Mouse (Mus musculus): ENCODE results near the gene BC017158.

The BC017158 gene

GRCm38 (mm10) chr7:128256783-128257334 is 41.1 kb downstream of the BC017158 start:
- in situ Hi-C loops (cut with MboI): no loop called here

DNA sequence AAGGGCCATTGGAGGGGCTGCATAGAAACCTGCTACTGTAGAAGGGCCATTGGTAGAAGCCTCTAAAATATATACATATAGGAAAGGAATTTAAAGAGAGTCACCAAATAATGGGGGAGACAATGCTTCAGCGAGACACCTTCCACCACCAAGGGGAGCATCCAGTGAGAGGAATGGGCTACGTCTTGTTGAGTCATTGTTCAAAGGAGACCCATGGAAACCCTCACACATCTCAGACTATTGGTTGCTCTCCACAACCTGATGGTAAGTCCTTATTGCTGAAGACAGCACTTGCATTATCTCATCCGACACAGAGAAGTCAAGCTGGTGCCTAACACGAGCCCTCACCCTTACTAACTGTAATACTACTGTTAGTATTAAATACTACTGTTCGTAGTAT is 42.2 kb downstream of the BC017158 start:
- in situ Hi-C loops (cut with MboI): no loop called here

DNA sequence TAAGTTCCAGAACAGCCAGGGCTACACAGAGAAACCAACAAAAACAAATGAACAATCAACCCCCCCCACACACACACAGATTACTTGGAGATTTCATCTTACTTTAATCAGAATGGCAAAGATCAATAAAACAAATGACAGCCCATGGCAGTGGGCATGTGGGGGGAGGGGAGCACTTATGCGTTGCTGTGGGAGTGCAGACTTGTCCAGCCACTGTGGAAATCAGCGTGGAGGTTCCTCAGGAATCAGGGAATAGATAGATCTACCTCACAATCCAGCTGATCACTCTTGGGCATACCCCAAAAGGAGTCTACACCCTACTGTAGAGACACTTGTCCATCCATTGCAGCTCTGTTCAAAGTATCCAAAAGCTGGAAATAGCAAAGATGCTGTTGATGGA is 43.0 kb downstream of the BC017158 start:
- in situ Hi-C loops (cut with MboI): no loop called here

GRCm38 (mm10) chr7:128252609-128253008 is 45.4 kb downstream of the BC017158 start:
- in situ Hi-C loops (cut with MboI): no loop called here

GRCm38 (mm10) chr7:128251946-128252345 is 46.0 kb downstream of the BC017158 start:
- in situ Hi-C loops (cut with MboI): no loop called here

DNA sequence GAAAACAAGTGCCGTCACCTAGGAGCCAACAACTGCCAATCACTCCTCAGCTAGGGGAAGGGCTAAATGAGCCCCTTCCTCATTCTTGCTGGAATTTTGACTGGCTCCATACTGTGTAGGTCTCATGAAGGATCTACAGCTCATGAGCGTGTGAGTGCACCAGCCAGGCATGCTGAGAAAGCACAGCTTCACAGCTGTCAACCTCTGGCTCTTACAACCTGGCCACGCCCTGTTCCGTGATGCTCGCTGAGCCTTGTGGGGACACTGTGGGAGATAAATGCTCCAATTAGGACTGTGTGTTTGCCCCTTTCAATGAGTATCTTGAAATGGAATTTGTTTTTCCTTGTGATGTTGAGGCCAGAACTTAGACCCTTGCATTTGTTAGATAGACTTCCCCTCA is 48.0 kb downstream of the BC017158 start:
- in situ Hi-C loops (cut with MboI): no loop called here

DNA sequence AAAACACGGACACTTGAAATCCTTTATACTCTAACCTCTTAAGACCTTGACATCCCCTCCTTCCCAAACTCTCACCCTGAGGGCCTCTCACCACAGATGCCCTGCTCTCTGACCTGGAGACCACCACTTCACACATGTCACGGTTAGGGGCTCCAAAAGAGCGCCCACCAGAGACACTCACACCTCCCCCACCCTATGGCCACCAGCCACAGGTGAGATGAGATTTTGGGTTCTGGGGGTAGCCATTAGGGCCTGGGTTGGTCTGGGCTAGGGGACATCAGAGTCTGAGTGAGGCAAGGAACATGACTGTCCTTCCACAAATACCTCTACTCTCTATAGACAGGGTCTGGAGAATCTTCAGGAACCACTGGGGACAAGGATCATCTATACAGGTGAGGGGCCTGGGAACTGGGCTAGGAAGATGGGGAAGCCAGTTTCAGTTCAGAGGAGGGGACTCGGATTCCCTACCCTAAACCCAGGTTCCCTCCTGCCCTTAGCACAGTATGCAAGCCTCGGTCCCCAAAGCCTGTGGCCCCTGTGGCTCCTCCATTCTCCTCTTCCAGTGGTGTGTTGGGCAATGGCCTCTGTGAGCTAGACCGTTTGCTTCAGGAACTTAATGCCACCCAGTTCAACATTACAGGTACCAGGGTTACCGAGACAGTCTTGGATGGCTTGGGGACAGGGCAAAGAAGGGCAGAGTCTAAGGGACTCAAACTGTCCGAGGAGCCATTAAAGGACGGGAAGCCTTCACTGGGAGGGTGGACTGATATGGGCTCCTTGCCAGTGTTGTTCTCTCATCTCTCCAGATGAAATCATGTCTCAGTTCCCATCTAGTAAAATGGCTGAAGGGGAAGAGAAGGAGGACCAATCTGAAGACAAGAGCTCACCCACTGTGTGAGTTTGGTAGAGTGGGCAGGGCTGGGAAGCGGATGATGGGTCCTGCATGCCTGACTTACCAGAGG is 49.6 kb downstream of the BC017158 start:
- in situ Hi-C loops (cut with MboI): no loop called here

DNA sequence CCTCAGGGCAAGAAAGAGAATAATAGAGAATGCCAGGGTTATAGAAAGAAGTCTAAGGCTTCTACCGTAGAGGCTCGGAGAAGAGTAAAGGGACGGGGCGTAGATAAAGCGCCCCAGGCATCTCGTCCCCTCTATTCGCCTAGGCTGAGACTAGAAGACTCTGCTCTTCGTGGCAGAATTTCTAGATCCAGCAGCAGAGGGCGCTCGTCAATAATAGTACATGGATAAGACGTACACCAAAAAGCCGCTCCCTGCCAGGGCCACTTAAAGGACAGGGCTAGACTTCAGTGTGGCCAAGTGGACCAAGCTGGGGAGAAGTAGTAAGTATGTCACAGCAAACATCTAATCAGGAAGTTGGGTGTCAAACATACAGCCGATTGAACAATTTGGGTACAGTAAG is 50.5 kb downstream of the BC017158 start:
- in situ Hi-C loops (cut with MboI): no loop called here

DNA sequence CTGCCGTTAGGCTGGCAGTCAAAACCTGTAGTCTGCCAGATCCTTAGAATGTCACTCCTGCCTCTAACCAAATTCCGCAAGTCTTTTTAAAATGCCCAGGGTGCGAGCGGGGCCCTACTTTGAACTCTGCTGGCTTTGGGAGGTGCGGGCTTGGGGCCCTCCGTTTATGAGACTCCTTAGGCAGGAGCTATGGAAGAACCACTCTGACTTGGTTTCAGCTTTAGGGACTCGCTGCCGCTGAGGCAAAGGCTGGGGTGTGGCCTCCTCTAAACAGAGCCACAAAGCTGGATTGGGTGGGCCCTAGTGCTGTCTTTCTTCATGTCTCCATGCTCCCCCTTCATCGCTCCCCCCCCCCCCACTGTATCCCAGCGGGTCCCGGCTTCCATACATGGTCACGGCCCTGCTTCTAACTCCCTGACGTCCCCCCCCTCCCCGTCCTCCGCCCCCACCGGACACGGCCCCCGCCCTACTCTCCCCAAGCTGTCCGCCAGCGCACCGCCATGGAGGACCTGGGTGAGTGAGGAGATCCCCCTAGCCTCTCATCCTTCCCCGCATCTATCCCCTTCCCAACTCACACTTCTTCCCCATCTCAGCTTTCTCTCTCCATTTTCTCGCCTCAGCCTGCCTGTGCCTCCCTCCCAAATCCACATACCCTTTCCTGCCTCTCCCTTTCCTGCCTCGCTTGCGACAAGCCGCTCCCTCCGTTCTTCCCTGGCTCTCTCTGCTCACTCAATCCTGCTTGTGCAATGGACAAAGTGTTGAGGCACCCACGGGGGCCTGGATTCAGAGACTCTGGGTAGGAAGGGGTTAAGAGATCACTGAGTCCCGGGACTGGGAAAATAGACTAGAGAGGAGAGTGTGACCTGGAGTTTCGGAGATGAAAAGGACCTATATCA is 51.2 kb downstream of the BC017158 start, which contains the start of gene Tgfb1i1:
Tgfb1i1 (plus strand) TSS at position 317 of the 896 bp plus-strand sequence.
- in situ Hi-C loops (cut with MboI): no loop called here

GRCm38 (mm10) chr7:128245547-128245946 is 52.4 kb downstream of the BC017158 start:
- in situ Hi-C loops (cut with MboI): no loop called here

- in situ Hi-C loops (cut with MboI): no loop called here
These were observed 53.5 kb downstream of the BC017158 start for GRCm38 (mm10) chr7:128244410-128245025.

GRCm38 (mm10) chr7:128243921-128244320 is 54.0 kb downstream of the BC017158 start:
- in situ Hi-C loops (cut with MboI): no loop called here

DNA sequence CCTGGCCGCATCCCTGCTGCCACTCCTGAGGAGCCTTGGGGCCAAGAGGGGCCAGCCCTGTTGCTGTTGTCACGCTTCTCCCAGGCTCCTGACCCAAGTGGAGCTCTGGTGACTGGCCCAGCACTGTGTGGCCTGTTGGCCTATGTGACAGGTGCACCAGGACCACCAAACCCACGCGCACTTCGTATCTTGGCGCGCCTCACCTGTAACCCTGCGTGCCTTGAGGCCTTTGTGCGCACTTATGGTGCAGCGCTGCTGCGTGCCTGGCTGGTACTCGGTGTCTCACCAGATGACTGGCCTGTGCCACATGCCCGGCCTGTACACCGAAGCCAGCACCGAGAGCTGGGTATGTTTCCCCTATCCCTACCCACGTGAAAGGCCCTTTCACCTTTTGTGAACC is 55.6 kb downstream of the BC017158 start:
- in situ Hi-C loops (cut with MboI): no loop called here

GRCm38 (mm10) chr7:128240131-128240784 is 57.7 kb downstream of the BC017158 start:
- in situ Hi-C loops (cut with MboI): no loop called here

DNA sequence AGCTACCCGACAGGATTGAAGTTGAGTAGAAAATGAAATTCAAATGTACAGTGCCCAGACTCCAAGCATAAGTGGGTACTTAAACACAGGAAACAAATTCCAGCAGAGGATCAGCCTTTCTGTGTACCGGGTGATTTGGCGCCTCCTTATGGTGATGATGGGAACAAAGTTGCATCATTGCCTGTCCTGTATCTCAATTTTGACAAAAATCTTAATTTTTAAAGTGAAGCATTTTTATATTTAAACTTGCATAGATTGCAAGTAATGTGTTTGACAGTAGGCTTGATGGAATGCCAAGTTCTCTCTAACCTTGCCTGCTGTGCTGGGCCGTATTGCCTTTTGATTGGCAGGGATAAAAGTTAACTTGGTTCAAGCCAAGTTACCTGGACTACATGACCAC is 59.0 kb downstream of the BC017158 start:
- in situ Hi-C loops (cut with MboI): no loop called here

DNA sequence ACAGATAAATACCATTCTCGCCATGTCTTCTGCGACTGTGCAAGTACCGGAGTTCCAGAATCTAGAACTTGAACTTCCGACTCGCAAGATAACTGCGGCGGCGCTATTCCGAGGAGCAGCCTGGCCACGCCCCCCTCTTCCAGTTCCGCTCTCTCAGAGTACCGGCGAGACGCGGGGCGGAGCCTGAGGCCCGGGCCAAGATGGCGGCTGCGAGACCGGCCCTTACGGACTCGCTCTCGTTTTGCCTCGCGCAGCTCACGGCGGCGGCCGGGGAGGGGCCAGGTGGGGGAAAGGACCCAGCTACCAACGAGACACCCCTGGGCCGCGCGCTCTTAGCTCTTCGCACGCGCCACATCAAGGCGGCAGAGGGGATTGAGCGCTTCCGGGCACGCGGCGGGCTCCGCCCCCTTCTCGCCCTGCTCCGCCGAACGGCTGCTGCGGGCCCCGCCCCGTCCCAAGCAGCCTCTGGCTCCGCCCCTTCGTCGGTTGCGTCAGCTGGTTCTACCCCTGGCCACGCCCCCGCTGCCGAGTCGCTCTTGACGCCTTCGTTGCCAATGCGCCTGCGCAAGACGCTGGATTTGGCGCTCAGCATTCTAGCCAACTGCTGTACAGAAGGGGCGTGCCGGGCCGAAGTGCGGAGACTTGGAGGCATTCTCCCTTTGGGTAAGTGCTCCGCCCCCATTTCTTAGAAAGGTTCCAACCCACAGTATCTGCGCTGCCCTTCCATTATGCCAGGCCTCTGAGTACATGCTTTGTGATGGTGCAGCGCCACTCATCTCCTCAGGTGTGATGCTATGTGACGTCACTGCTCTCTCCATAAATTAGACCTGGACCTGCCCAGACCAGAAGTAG is 59.8 kb downstream of the BC017158 start, which contains the start of gene 9130023H24Rik:
9130023H24Rik (minus strand) TSS at position 105 of the 852 bp plus-strand sequence.
- in situ Hi-C loops (cut with MboI): no loop called here

- in situ Hi-C loops (cut with MboI): no loop called here
These were observed 60.4 kb downstream of the BC017158 start for GRCm38 (mm10) chr7:128237593-128237926.

DNA sequence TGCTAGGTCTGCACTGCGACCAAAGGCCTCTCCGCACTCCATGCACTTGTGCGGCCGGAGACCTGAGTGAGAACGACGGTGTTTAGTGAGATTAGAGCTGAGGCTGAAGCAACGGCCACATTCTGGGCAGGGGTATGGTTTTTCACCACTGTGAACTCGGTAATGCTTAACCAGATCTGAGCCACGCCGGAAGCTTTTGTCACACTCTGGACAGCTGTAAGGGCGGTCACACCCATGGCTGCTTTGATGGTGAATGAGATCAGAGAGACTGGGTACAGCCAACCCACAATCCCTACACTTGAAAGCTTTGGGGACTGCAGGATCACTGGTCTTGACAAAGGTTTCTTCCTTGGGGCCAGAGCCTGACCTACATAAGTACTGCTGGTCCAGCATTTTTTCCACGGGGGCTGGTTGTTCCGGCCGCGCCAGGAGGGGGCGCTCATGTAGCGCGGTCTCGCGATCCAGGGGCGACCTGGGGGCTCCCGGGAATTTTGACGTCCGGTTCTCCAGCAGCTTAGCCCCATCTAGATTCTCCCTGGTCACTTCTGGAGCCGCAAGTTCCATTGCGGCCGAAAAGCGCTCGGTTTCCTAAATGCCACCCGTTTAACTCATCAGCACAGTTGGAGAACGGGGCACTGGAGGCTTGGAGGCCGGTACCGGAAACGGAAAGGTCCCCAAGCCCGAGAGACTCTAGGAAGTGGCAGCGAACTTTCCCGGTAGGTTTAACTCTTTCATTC is 60.9 kb downstream of the BC017158 start, which contains the start of gene Armc5:
Armc5 (plus strand) TSS at position 487 of the 737 bp plus-strand sequence.
- in situ Hi-C loops (cut with MboI): no loop called here

- in situ Hi-C loops (cut with MboI): no loop called here
These were observed 61.5 kb downstream of the BC017158 start for GRCm38 (mm10) chr7:128236426-128236825.
